In the genomic region with DNA sequence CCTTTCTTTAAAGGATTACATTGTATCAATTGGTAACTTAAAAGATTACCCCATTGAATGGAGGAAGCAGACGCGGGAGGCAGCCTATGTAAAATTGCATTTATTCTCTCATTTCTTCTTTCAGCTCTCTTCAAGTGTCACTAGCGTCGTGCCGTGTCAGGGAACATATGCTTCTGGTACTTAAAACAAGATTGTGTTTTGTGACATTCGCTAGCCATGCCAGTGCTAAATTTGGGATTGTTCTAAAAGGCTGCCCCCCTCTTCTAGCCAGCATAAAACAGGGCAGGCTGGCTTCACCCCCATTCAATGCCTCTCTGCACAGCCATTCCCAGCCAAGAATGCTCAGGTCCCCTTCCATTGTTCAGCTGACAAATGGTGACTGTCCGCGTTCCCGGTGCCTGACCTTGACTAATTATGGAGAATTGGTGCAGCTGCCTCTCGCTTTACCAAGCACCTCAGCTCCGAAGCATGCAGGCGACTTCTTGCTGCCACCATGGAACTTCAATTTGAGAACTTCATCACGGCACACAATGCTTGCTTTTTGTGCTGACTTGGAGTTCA, we compare ENCODE assay signal across 10 mouse cellular contexts.
DNase-seq lines count a peak whose midpoint lies in the region; ATAC-seq lines count a peak whose summit lies in the region.
"Had no signal": no experiment of that assay in that cellular context is flagged by ENCODE, and none has a peak within 500 bp of the region (broad histone marks: within the 10 kb centered on the region; RNA-seq: fewer than 3 reads in every experiment).

No protein-coding gene starts in this region.

- 58% methylated on average over 13 of the region's 13 CpGs for WGBS in heart, embryonic 15.5 days
- WGBS in hindbrain, embryonic 11.5 days = 24% methylated on average over 13 of the region's 13 CpGs
- WGBS in neural tube, embryonic 12.5 days = 15% methylated on average over 13 of the region's 13 CpGs
- WGBS in kidney, embryonic 14.5 days = 55% methylated on average over 13 of the region's 13 CpGs

- no peak overlapping the region for H3K27ac ChIP-seq in heart, embryonic 15.5 days
- H3K27ac ChIP-seq in hindbrain, embryonic 11.5 days (ENCODE audit: low read depth, low read length) = peak overlapping the region; percentile 72
- no peak overlapping the region for H3K27ac ChIP-seq in neural tube, embryonic 12.5 days
- H3K27ac ChIP-seq in kidney, embryonic 14.5 days (ENCODE audit: low read depth, low read length) = no peak overlapping the region
- H3K27ac ChIP-seq: lung, embryonic 15.5 days had no signal

- H3K9me3 ChIP-seq in heart, embryonic 15.5 days (replicated peaks) = no peaks in the 10 kb centered on the region
- no peaks in the 10 kb centered on the region for H3K9me3 ChIP-seq in hindbrain, embryonic 11.5 days (ENCODE audit: control insufficient read depth, low read length)
- H3K9me3 ChIP-seq in neural tube, embryonic 12.5 days = no peaks in the 10 kb centered on the region
- H3K9me3 ChIP-seq in kidney, embryonic 14.5 days (ENCODE audit: control insufficient read depth, low read length) = no peaks in the 10 kb centered on the region
- H3K9me3 ChIP-seq: lung, embryonic 15.5 days had no signal

- peak overlapping the region; percentile 28 for H3K4me2 ChIP-seq in heart, embryonic 15.5 days
- peak overlapping the region; percentile 21; the same call in 1 of the 2 replicates for H3K4me2 ChIP-seq in hindbrain, embryonic 11.5 days (replicated peaks; ENCODE audit: low read depth, low read length)
- peak overlapping the region; percentile 50 for H3K4me2 ChIP-seq in neural tube, embryonic 12.5 days (replicated peaks)
- no peak overlapping the region for H3K4me2 ChIP-seq in kidney, embryonic 14.5 days (replicated peaks; ENCODE audit: low read depth, low read length)
- H3K4me2 ChIP-seq: lung, embryonic 15.5 days had no signal

- no peaks in the 10 kb centered on the region for H3K27me3 ChIP-seq in heart, embryonic 15.5 days
- no peaks in the 10 kb centered on the region for H3K27me3 ChIP-seq in hindbrain, embryonic 11.5 days (ENCODE audit: control insufficient read depth, insufficient read depth, low read length)
- no peaks in the 10 kb centered on the region for H3K27me3 ChIP-seq in neural tube, embryonic 12.5 days (replicated peaks)
- peaks cover 19% of the 10 kb centered on the region for H3K27me3 ChIP-seq in kidney, embryonic 14.5 days (ENCODE audit: control insufficient read depth, insufficient read depth, low read length)
- H3K27me3 ChIP-seq: lung, embryonic 15.5 days had no signal

- no peak overlapping the region for H3K4me3 ChIP-seq in heart, embryonic 15.5 days
- H3K4me3 ChIP-seq in hindbrain, embryonic 11.5 days (ENCODE audit: low read depth, low read length) = no peak overlapping the region; the same call in 1 of the 2 replicates
- H3K4me3 ChIP-seq in neural tube, embryonic 12.5 days = no peak overlapping the region
- H3K4me3 ChIP-seq in kidney, embryonic 14.5 days (ENCODE audit: low read length) = no peak overlapping the region
- H3K4me3 ChIP-seq: lung, embryonic 15.5 days had no signal

- H3K9ac ChIP-seq in heart, embryonic 15.5 days = no peak overlapping the region
- no peak overlapping the region for H3K9ac ChIP-seq in hindbrain, embryonic 11.5 days (ENCODE audit: low read depth, low read length)
- H3K9ac ChIP-seq in neural tube, embryonic 12.5 days = no peak overlapping the region
- no peak overlapping the region for H3K9ac ChIP-seq in kidney, embryonic 14.5 days (ENCODE audit: low read depth, low read length)
- H3K9ac ChIP-seq: lung, embryonic 15.5 days had no signal

- no peaks in the 10 kb centered on the region for H3K4me1 ChIP-seq in heart, embryonic 15.5 days (replicated peaks)
- H3K4me1 ChIP-seq in hindbrain, embryonic 11.5 days (replicated peaks; ENCODE audit: control insufficient read depth, insufficient read depth, low read length) = peaks cover 14% of the 10 kb centered on the region
- H3K4me1 ChIP-seq in neural tube, embryonic 12.5 days = peaks cover 19% of the 10 kb centered on the region
- H3K4me1 ChIP-seq in kidney, embryonic 14.5 days (ENCODE audit: control insufficient read depth, insufficient read depth, low read length) = no peaks in the 10 kb centered on the region
- H3K4me1 ChIP-seq: lung, embryonic 15.5 days had no signal

- DNase-seq in heart, postnatal 36 days = no peak
- DNase-seq in embryo, embryonic 11 days = peak; percentile 82
- peak; percentile 82 for DNase-seq in hindbrain, embryonic 11.5 days (ENCODE audit: low spot score)

- H3K36me3 ChIP-seq in heart, embryonic 15.5 days = no peaks in the 10 kb centered on the region
- H3K36me3 ChIP-seq in hindbrain, embryonic 11.5 days (ENCODE audit: control insufficient read depth, insufficient read depth, low read length) = no peaks in the 10 kb centered on the region
- no peaks in the 10 kb centered on the region for H3K36me3 ChIP-seq in neural tube, embryonic 12.5 days
- H3K36me3 ChIP-seq in kidney, embryonic 14.5 days (ENCODE audit: control insufficient read depth, insufficient read depth, low read length) = no peaks in the 10 kb centered on the region
- H3K36me3 ChIP-seq: lung, embryonic 15.5 days had no signal

- no peak for ATAC-seq in heart, embryonic 15.5 days (replicated peaks; ENCODE audit: insufficient number of reproducible peaks, insufficient read depth, low FRiP score, low read depth)
- ATAC-seq in hindbrain, embryonic 11.5 days (ENCODE audit: low FRiP score) = peak; percentile 95
- ATAC-seq in neural tube, embryonic 12.5 days (ENCODE audit: low FRiP score, low read depth) = peak; percentile 94
- no peak for ATAC-seq in megakaryocyte-erythroid progenitor cell, adult 5-6 weeks (replicated peaks; ENCODE audit: low FRiP score, low TSS enrichment, poor library complexity, severe bottlenecking)
- ATAC-seq in activated CD4-positive, CD25-positive, alpha-beta regulatory T cell, adult 4 months = no peak
- ATAC-seq in kidney, embryonic 14.5 days (ENCODE audit: low FRiP score, low TSS enrichment) = no peak
- ATAC-seq: CD4-positive, CD25-positive, alpha-beta regulatory T cell, adult 4 months had no signal

- intact Hi-C loops in heart, postnatal 36 days (cut with DNase I) = no loop called here

Comparison
In these comparisons a context has a peak if more than half of its experiments do, and no peak if none do; other contexts are left out.
1. ATAC-seq: peak in hindbrain, embryonic 11.5 days (single experiment) and neural tube, embryonic 12.5 days (single experiment); none in heart, embryonic 15.5 days (single experiment), megakaryocyte-erythroid progenitor cell, adult 5-6 weeks (single experiment), activated CD4-positive, CD25-positive, alpha-beta regulatory T cell, adult 4 months (single experiment) and kidney, embryonic 14.5 days (single experiment).
2. DNase-seq: peak in embryo, embryonic 11 days (single experiment) and hindbrain, embryonic 11.5 days (single experiment); none in heart, postnatal 36 days (0 of 2).